Mouse (Mus musculus) lung, postnatal 0 days (tissue): Measurements from ENCODE around the gene Lce1e. TPM values are rescaled to one million over a fixed set of nuclear protein-coding genes. Genes with fewer than 3 reads are reported as not detected.

Source experiments
- ATAC-seq: fragments of 200-750 bp; cut with Nextera tagmentation; 2 replicates; pipeline ENCODE4 v1.8.0; 2017; ENCODE audit warnings: moderate library complexity
- DNase-seq: peaks from one replicate; pipeline ENCODE4 v3.0.0-alpha.2; 2016; ENCODE audit warnings: low spot score
- H3K27ac ChIP-seq: fragments of 300-500 bp; sonication (generic); 2 replicates; pipeline ENCODE4 v1.5.1; 2014; ENCODE audit warnings: antibody characterized with exemption, mild to moderate bottlenecking, low read length, mixed read lengths
- H3K27me3 ChIP-seq: fragments of 300-500 bp; sonication (generic); replicated peaks from 2 replicates; pipeline ENCODE4 v1.6.1; 2014; ENCODE audit warnings: low read length, mixed read lengths; ENCODE audit not compliant: insufficient read depth
- H3K36me3 ChIP-seq: fragments of 300-500 bp; sonication (generic); 2 replicates; pipeline ENCODE4 v1.6.1; 2014; ENCODE audit warnings: low read length, mixed read lengths; ENCODE audit not compliant: insufficient read depth
- H3K4me1 ChIP-seq: fragments of 300-500 bp; sonication (generic); 2 replicates; pipeline ENCODE4 v1.6.1; 2014; ENCODE audit warnings: antibody characterized with exemption, low read depth, low read length, mixed read lengths; ENCODE audit not compliant: insufficient read depth
- H3K4me2 ChIP-seq: fragments of 300-500 bp; sonication (generic); replicated peaks from 2 replicates; pipeline ENCODE4 v1.6.1; 2014; ENCODE audit warnings: low read depth, mild to moderate bottlenecking, low read length, moderate library complexity, mixed read lengths
- H3K4me3 ChIP-seq: fragments of 300-500 bp; sonication (generic); 2 replicates; pipeline ENCODE4 v1.5.1; 2014; ENCODE audit warnings: low read depth, low read length
- H3K9ac ChIP-seq: fragments of 300-500 bp; sonication (generic); replicated peaks from 2 replicates; pipeline ENCODE4 v1.6.1; 2014; ENCODE audit warnings: low read depth, mild to moderate bottlenecking
- H3K9me3 ChIP-seq: fragments of 300-500 bp; sonication (generic); 2 replicates; pipeline ENCODE4 v1.6.1; 2016; ENCODE audit warnings: low read length, mixed read lengths
- CTCF ChIP-seq: IDR thresholded peaks from 2 replicates; pipeline ENCODE4 v1.5.1; 2016; ENCODE audit warnings: antibody characterized with exemption, mild to moderate bottlenecking
- EP300 ChIP-seq: IDR thresholded peaks from 2 replicates; pipeline ENCODE4 v1.6.1; 2016; ENCODE audit warnings: antibody characterized with exemption, mild to moderate bottlenecking, control low read depth
- WGBS: fragments of 180-500 bp; shearing (Covaris S2); extraction: QIAGEN DNeasy Blood & Tissue Kit; methylation state at CpG from one replicate; pipeline ENCODE4 v1.1.7; 2014; 5-methylcytosine and 5-hydroxymethylcytosine counted together
- polyA plus RNA-seq: library from polyadenylated mRNA; unstranded; fragments of >200 nt; fragmentation: Nextera tagmentation; extraction: Ambion mirVana; gene quantifications from 2 replicates; pipeline ENCODE4 v1.2.1, GENCODE M21; 2015

Lce1e gene
- not detected in 2 replicates for polyA plus RNA-seq

GRCm38 (mm10) chr3:92708974-92709373 is at the start of gene Lce1e:
Gene Lce1e, minus strand, starts transcription at chr3:92709074.
- TF ChIP-seq EP300 (no peak), CTCF (no peak)
- Histone ChIP-seq H3K9ac (no peak within 1 kb of the TSS), H3K4me3 (no peak within 1 kb of the TSS), H3K27me3 (no peaks in the 10 kb centered on the region), H3K9me3 (no peaks in the 10 kb centered on the region), H3K36me3 (no peaks in the 10 kb centered on the region), H3K4me1 (no peaks in the 10 kb centered on the region), H3K4me2 (no peak within 1 kb of the TSS), H3K27ac (no peak within 1 kb of the TSS)
- DNase-seq (no peak), ATAC-seq (no peak)
- 74% methylated on average over 2 of the region's 2 CpGs for WGBS

- DNase-seq (no peak), ATAC-seq (no peak)
- Histone ChIP-seq H3K27ac (no peak overlapping the region), H3K9me3 (no peaks in the 10 kb centered on the region), H3K27me3 (no peaks in the 10 kb centered on the region), H3K36me3 (no peaks in the 10 kb centered on the region), H3K4me1 (no peaks in the 10 kb centered on the region), H3K4me2 (no peak overlapping the region), H3K9ac (no peak overlapping the region), H3K4me3 (no peak overlapping the region)
- WGBS = 34% methylated on average over 3 of the region's 3 CpGs
- no peak for TF ChIP-seq CTCF
- TF ChIP-seq EP300 = no peak
Observed at GRCm38 (mm10) chr3:92753197-92753596, 44.3 kb upstream of the Lce1e start.

GRCm38 (mm10) chr3:92752238-92752637 is 43.4 kb upstream of the Lce1e start, which contains the start of gene Lce1g:
Gene Lce1g, minus strand, starts transcription at chr3:92752338.
- ATAC-seq (no peak), DNase-seq (no peak)
- 65% methylated on average over 1 of the region's 1 CpGs for WGBS
- Histone ChIP-seq H3K27ac (no peak within 1 kb of the TSS), H3K4me2 (no peak within 1 kb of the TSS), H3K36me3 (no peaks in the 10 kb centered on the region), H3K4me3 (no peak within 1 kb of the TSS), H3K4me1 (no peaks in the 10 kb centered on the region), H3K9ac (no peak within 1 kb of the TSS), H3K9me3 (no peaks in the 10 kb centered on the region), H3K27me3 (no peaks in the 10 kb centered on the region)
- TF ChIP-seq CTCF = no peak
- TF ChIP-seq EP300 = no peak

- Histone ChIP-seq H3K27me3 (no peaks in the 10 kb centered on the region), H3K9ac (no peak within 1 kb of the TSS), H3K27ac (no peak within 1 kb of the TSS), H3K4me3 (no peak within 1 kb of the TSS), H3K4me1 (no peaks in the 10 kb centered on the region), H3K9me3 (no peaks in the 10 kb centered on the region), H3K4me2 (no peak within 1 kb of the TSS), H3K36me3 (no peaks in the 10 kb centered on the region)
- TF ChIP-seq CTCF (no peak), EP300 (no peak)
- ATAC-seq = no peak
- 64% methylated on average over 1 of the region's 1 CpGs for WGBS
- DNase-seq = no peak
Observed at GRCm38 (mm10) chr3:92738996-92739395, 30.1 kb upstream of the Lce1e start, which contains the start of gene Gm38119. Gene Gm38119, minus strand, starts transcription at chr3:92739096.

GRCm38 (mm10) chr3:92722631-92723030 is 13.8 kb upstream of the Lce1e start:
- no peak for ATAC-seq
- H3K9ac ChIP-seq = no peak overlapping the region
- 74% methylated on average over 5 of the region's 5 CpGs for WGBS
- H3K36me3 ChIP-seq = no peaks in the 10 kb centered on the region
- no peaks in the 10 kb centered on the region for H3K27me3 ChIP-seq
- H3K27ac ChIP-seq = no peak overlapping the region
- no peak overlapping the region for H3K4me2 ChIP-seq
- H3K4me3 ChIP-seq = no peak overlapping the region
- no peak for TF ChIP-seq CTCF
- no peak for TF ChIP-seq EP300
- no peaks in the 10 kb centered on the region for H3K9me3 ChIP-seq
- DNase-seq = no peak
- no peaks in the 10 kb centered on the region for H3K4me1 ChIP-seq

GRCm38 (mm10) chr3:92720250-92720649 is 11.4 kb upstream of the Lce1e start, which contains the start of gene Lce1f:
Gene Lce1f, minus strand, starts transcription at chr3:92720350.
- no peak for DNase-seq
- H3K4me1 ChIP-seq = no peaks in the 10 kb centered on the region
- no peak within 1 kb of the TSS for H3K9ac ChIP-seq
- ATAC-seq = no peak
- H3K36me3 ChIP-seq = no peaks in the 10 kb centered on the region
- no peak within 1 kb of the TSS for H3K4me3 ChIP-seq
- no peak within 1 kb of the TSS for H3K4me2 ChIP-seq
- no peaks in the 10 kb centered on the region for H3K27me3 ChIP-seq
- 67% methylated on average over 3 of the region's 3 CpGs for WGBS
- no peak within 1 kb of the TSS for H3K27ac ChIP-seq
- TF ChIP-seq CTCF (no peak), EP300 (no peak)
- H3K9me3 ChIP-seq = no peaks in the 10 kb centered on the region

GRCm38 (mm10) chr3:92715122-92715521 is 6.2 kb upstream of the Lce1e start:
- H3K36me3 ChIP-seq = no peaks in the 10 kb centered on the region

More at GRCm38 (mm10) chr3:92715122-92715521, 6.2 kb upstream of the Lce1e start:
- TF ChIP-seq CTCF (peak; percentile 24; the same call in 1 of the 2 replicates), EP300 (no peak)
- DNase-seq = no peak
- H3K4me2 ChIP-seq = no peak overlapping the region
- no peaks in the 10 kb centered on the region for H3K9me3 ChIP-seq
- no peaks in the 10 kb centered on the region for H3K27me3 ChIP-seq
- no peak overlapping the region for H3K9ac ChIP-seq
- H3K4me3 ChIP-seq = no peak overlapping the region
- no peak overlapping the region for H3K27ac ChIP-seq
- ATAC-seq = no peak
- no peaks in the 10 kb centered on the region for H3K4me1 ChIP-seq
